Mouse (Mus musculus) kidney, embryonic 15.5 days (tissue): Measurements from ENCODE around the gene Itsn2. TPM values are rescaled to one million over a fixed set of nuclear protein-coding genes. Genes with fewer than 3 reads are reported as not detected.
A peak's percentile ranks its signal among the peaks of the same experiment; 100 is the strongest.
"Not testable (repeated sequence)": the region's sequence is repeated elsewhere in the genome, so short reads cannot be mapped to it uniquely, and the experiment has no call there.

ENCODE experiments used
- ATAC-seq: fragments of 200-750 bp; cut with Nextera tagmentation; replicated peaks from 2 replicates; pipeline ENCODE4 v1.8.0; 2017; ENCODE audit warnings: moderate TSS enrichment; ENCODE audit not compliant: low FRiP score
- H3K27ac ChIP-seq: fragments of 300-500 bp; sonication (generic); 2 replicates; pipeline ENCODE4 v1.5.1; 2015; ENCODE audit warnings: mild to moderate bottlenecking, inconsistent platforms
- H3K27me3 ChIP-seq: fragments of 300-500 bp; sonication (generic); 2 replicates; pipeline ENCODE4 v1.6.1; 2015; ENCODE audit warnings: inconsistent platforms
- H3K36me3 ChIP-seq: fragments of 300-500 bp; sonication (generic); 2 replicates; pipeline ENCODE4 v1.6.1; 2015; ENCODE audit warnings: inconsistent platforms
- H3K4me1 ChIP-seq: fragments of 300-500 bp; sonication (generic); 2 replicates; pipeline ENCODE4 v1.6.1; 2015; ENCODE audit warnings: inconsistent platforms
- H3K4me2 ChIP-seq: fragments of 300-500 bp; sonication (generic); 2 replicates; pipeline ENCODE4 v1.6.1; 2015; ENCODE audit warnings: moderate library complexity, mild to moderate bottlenecking, inconsistent platforms
- H3K4me3 ChIP-seq: fragments of 300-500 bp; sonication (generic); replicated peaks from 2 replicates; pipeline ENCODE4 v1.5.1; 2015; ENCODE audit warnings: mild to moderate bottlenecking, inconsistent platforms
- H3K9ac ChIP-seq: fragments of 300-500 bp; sonication (generic); 2 replicates; pipeline ENCODE4 v1.6.1; 2015; ENCODE audit warnings: mild to moderate bottlenecking, inconsistent platforms
- H3K9me3 ChIP-seq: fragments of 300-500 bp; sonication (generic); replicated peaks from 2 replicates; pipeline ENCODE4 v1.6.1; 2016; ENCODE audit warnings: inconsistent platforms
- WGBS: fragments of 180-500 bp; shearing (Covaris S2); methylation state at CpG from one replicate; pipeline ENCODE4 v1.1.7; 2015; ENCODE audit warnings: mixed read lengths; 5-methylcytosine and 5-hydroxymethylcytosine counted together
- polyA plus RNA-seq: library from polyadenylated mRNA; unstranded; fragments of >200 nt; fragmentation: Nextera tagmentation; extraction: Ambion mirVana; gene quantifications from 2 replicates; pipeline ENCODE4 v1.2.1, GENCODE M21; 2015

The Itsn2 gene
- polyA plus RNA-seq: 36.5 and 40.6 TPM in 2 replicates

DNA sequence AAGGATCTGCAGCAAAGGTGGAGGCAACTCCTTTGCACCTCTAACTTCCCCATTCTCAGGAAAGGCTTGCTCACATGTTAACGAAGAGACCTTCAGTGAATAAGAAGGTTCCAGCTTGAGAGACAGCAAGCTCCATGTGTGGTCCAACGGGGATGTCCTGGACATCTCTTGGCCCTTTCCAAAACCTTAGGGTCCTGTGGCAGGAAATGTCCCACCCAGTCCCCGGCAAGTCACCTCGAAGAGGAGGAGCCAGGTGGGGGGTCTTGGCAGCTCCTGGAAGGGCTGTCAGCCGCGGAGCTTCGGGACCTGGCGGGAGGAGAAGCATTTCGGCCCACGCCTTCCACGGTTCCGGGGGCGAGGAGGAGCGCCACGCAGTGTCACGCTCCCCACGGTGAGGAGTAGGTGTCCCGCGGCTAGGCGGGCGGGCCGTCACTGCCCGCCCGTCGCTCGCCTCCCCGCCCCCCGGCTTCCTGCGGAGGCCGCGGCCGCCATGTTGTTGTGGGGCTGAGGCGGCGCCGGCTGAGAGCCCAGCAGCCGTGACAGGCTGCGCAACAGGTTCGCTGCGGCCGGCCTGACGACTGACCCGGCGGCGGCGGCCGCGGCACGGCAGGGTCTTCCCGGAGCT, at the start of gene Itsn2, which contains the start of gene Gm3625:
Gene Itsn2, plus strand, starts transcription at position 98 of the 625 bp plus-strand sequence.
Gene Gm3625, minus strand, starts transcription at position 387 of the 625 bp plus-strand sequence.
- H3K27me3 ChIP-seq: no peaks in the 10 kb centered on the region

GRCm38 (mm10) chr12:4544400-4544919, 48.0 kb upstream of the Itsn2 start:
- Histone ChIP-seq H3K4me3 (no peak overlapping the region), H3K27ac (no peak overlapping the region), H3K9ac (no peak overlapping the region), H3K36me3 (no peaks in the 10 kb centered on the region), H3K4me2 (no peak overlapping the region), H3K4me1 (0 out of 2 replicates have a peak, but pooled peaks cover 14% of the 10 kb centered on the region), H3K27me3 (no peaks in the 10 kb centered on the region), H3K9me3 (no peaks in the 10 kb centered on the region)
- 91% methylated on average over 5 of the region's 5 CpGs for WGBS
- ATAC-seq: no peak

More for the DNA sequence above, at the start of gene Itsn2, which contains the start of gene Gm3625:
- Histone ChIP-seq H3K9me3 (no peaks in the 10 kb centered on the region), H3K4me2 (peak within 1 kb of the TSS; percentile 63), H3K36me3 (no peaks in the 10 kb centered on the region), H3K4me3 (peak within 1 kb of the TSS; percentile 81), H3K4me1 (peaks cover 12% of the 10 kb centered on the region), H3K9ac (peak within 1 kb of the TSS; percentile 77), H3K27ac (peak within 1 kb of the TSS; percentile 89)
- peak; percentile 93 for ATAC-seq
- 0% methylated on average over 35 of the region's 49 CpGs for WGBS

DNA sequence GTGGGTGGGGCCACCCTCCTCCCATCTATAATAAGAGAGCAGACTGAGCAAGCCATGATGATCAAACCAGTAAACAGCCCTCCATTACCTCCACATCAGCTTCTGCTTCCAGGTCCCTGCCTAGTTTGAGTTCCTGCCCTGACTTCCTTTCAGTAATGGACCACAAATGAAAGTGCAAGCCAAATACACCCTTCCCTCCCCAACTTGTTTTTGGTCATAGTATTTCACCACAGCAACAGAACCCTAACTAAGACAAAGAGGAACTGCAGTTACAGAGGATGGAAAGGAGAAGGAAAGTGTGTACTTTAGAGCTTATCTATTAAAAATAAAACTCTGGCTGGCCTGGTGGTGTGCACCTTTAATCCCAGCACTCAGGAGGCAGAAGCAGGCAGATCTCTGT, 47.0 kb upstream of the Itsn2 start:
- no peaks in the 10 kb centered on the region for H3K27me3 ChIP-seq
- H3K9ac ChIP-seq: no peak overlapping the region
- no peak overlapping the region for H3K27ac ChIP-seq
- H3K4me1 ChIP-seq: 0 out of 2 replicates have a peak, but pooled peaks cover 14% of the 10 kb centered on the region
- H3K9me3 ChIP-seq: no peaks in the 10 kb centered on the region
- ATAC-seq: no peak
- H3K36me3 ChIP-seq: no peaks in the 10 kb centered on the region
- no peak overlapping the region for H3K4me2 ChIP-seq
- no peak overlapping the region for H3K4me3 ChIP-seq

GRCm38 (mm10) chr12:4546491-4546890, 45.9 kb upstream of the Itsn2 start:
- Histone ChIP-seq H3K9ac (no peak overlapping the region), H3K27me3 (no peaks in the 10 kb centered on the region), H3K36me3 (no peaks in the 10 kb centered on the region), H3K4me3 (no peak overlapping the region), H3K4me1 (0 out of 2 replicates have a peak, but pooled peaks cover 14% of the 10 kb centered on the region), H3K9me3 (no peaks in the 10 kb centered on the region), H3K4me2 (no peak overlapping the region), H3K27ac (no peak overlapping the region)
- 50% methylated on average over 5 of the region's 5 CpGs for WGBS
- ATAC-seq: no peak; the same call in 1 of the 2 replicates

DNA sequence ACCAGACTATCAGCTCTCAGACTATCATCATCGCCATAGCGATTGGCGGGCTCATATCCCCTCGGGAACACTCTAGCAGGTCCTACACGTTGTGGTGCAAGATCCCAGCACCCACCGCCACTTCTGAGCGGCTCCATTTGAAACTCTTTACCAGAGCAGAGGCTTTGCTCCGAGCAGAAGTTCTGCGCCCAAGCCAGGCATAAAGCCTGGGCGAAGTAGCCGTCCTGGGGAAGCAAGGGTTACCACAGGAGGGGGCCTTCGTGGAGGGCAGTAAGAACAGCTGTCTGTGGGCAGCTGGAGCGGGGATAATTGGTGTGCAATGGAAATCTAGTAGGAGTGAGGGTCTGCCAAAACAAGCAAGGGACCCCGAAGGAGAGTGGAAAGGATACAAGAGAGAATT, 44.9 kb upstream of the Itsn2 start:
- H3K27ac ChIP-seq: no peak overlapping the region
- H3K9ac ChIP-seq: no peak overlapping the region
- no peaks in the 10 kb centered on the region for H3K27me3 ChIP-seq
- WGBS: 65% methylated on average over 14 of the region's 14 CpGs
- no peak overlapping the region for H3K4me3 ChIP-seq
- 0 out of 2 replicates have a peak, but pooled peaks cover 14% of the 10 kb centered on the region for H3K4me1 ChIP-seq
- H3K36me3 ChIP-seq: no peaks in the 10 kb centered on the region
- ATAC-seq: no peak
- no peak overlapping the region for H3K4me2 ChIP-seq
- H3K9me3 ChIP-seq: no peaks in the 10 kb centered on the region

DNA sequence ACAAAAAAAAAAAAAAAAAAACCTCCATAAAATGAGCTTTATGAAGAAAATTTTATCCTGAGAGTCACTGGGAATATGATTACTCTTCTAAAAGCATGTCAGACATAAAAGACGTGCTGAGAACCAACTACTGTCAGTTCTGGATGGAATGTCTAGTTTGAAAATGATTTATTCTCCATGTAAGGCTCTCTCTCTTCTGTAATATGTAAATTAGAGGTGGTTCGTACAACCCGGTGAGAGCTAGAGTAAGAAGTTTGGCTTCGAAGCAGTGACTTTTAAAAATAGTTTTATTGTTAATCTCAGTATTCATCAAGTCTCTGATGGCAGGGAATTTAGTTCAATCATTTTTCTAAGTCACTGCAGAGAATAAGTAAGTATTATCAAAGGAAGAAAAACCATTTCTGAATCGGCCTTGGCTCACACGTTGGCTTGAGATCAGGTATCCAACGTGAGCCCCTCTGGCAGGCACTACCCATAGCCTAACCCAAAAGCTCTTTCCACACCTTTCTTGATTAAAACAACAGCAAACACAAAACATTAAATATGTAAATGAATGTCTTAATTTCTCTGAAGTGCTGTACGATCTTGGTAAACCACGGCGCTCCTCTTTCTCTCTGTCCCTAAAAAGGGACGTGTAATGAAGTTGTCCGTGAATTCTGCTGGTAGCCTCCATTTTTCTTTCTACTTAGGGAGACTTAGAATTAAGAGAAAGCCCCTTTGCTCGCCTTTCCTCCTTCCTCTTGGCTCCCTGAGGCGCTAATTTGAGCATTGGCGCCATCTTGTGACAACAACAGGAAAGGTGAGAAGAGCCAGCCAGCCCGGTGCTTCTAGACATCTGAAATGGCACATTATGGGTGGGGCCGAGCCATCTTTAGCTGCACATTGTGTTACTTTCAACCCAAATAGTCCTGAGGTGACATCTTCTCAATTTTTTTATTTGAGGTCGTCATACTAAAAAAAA, 44.1 kb upstream of the Itsn2 start:
- H3K4me3 ChIP-seq: peak overlapping the region; percentile 25
- no peaks in the 10 kb centered on the region for H3K27me3 ChIP-seq
- 19% methylated on average over 18 of the region's 18 CpGs for WGBS
- no peaks in the 10 kb centered on the region for H3K36me3 ChIP-seq
- H3K27ac ChIP-seq: no peak overlapping the region
- H3K9me3 ChIP-seq: no peaks in the 10 kb centered on the region
- peak; percentile 76; the same call in 1 of the 2 replicates for ATAC-seq
- peak overlapping the region; percentile 50 for H3K4me2 ChIP-seq
- H3K4me1 ChIP-seq: 0 out of 2 replicates have a peak, but pooled peaks cover 14% of the 10 kb centered on the region
- H3K9ac ChIP-seq: no peak overlapping the region

GRCm38 (mm10) chr12:4553704-4554103, 38.7 kb upstream of the Itsn2 start:
- not testable (repeated sequence) for H3K27me3 ChIP-seq, H3K27ac ChIP-seq, H3K36me3 ChIP-seq, H3K9me3 ChIP-seq, H3K9ac ChIP-seq, H3K4me2 ChIP-seq, H3K4me1 ChIP-seq, ATAC-seq, H3K4me3 ChIP-seq
- WGBS: 75% methylated on average over 3 of the region's 3 CpGs

GRCm38 (mm10) chr12:4555451-4555850, 37.0 kb upstream of the Itsn2 start:
- Histone ChIP-seq H3K9ac (no peak overlapping the region), H3K27ac (no peak overlapping the region), H3K27me3 (no peaks in the 10 kb centered on the region), H3K4me1 (peaks cover 5% of the 10 kb centered on the region; the same call in 1 of the 2 replicates), H3K4me3 (no peak overlapping the region), H3K4me2 (no peak overlapping the region), H3K36me3 (no peaks in the 10 kb centered on the region), H3K9me3 (no peaks in the 10 kb centered on the region)
- ATAC-seq: no peak
- 68% methylated on average over 6 of the region's 6 CpGs for WGBS

DNA sequence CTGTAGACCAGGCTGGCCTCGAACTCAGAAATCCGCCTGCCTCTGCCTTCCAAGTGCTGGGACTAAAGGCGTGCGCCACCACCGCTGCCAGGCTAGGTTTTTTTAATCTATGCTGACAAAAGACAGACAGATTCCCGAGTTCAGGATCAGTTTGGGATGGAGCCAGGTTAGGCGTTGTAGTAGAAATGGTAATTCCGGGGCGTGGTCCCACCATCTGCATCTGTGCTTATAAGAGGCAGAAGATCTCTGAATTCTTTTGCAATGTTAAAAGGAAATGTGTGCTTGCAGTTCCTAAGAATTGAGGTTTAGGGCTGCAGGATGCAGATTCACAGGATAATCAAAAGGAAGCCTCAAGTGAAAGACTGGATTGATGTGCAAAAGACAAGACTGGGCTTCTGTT, 35.5 kb upstream of the Itsn2 start:
- no peaks in the 10 kb centered on the region for H3K9me3 ChIP-seq
- H3K36me3 ChIP-seq: no peaks in the 10 kb centered on the region
- H3K9ac ChIP-seq: no peak overlapping the region
- H3K4me2 ChIP-seq: no peak overlapping the region
- no peak for ATAC-seq
- H3K4me3 ChIP-seq: no peak overlapping the region
- no peak overlapping the region for H3K27ac ChIP-seq
- WGBS: 86% methylated on average over 9 of the region's 9 CpGs
- no peaks in the 10 kb centered on the region for H3K27me3 ChIP-seq
- H3K4me1 ChIP-seq: peaks cover 5% of the 10 kb centered on the region; the same call in 1 of the 2 replicates

GRCm38 (mm10) chr12:4557436-4557835, 35.0 kb upstream of the Itsn2 start:
- Histone ChIP-seq H3K4me1 (peaks cover 5% of the 10 kb centered on the region; the same call in 1 of the 2 replicates), H3K4me3 (no peak overlapping the region), H3K27ac (no peak overlapping the region), H3K36me3 (no peaks in the 10 kb centered on the region), H3K4me2 (no peak overlapping the region), H3K9me3 (no peaks in the 10 kb centered on the region), H3K27me3 (no peaks in the 10 kb centered on the region), H3K9ac (no peak overlapping the region)
- no peak for ATAC-seq
- 56% methylated on average over 3 of the region's 3 CpGs for WGBS

DNA sequence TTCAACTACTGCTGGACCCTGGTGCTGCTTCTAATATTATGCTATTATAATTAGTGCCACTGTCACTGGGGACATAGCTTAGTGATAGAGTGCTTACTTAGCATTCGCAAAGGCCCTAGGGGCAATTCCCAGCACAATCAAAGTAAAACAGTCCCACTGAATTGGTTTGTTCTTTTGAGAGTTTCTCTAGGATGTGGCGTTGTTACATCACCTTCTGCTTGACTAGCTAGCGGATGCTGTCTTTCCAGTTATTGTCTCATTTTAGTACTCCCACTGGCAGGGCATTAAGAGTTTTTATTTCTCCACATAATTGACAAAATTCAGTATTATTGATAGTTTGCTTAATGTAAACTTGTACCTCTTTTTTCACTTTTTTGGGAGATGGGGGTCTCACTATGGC, 34.4 kb upstream of the Itsn2 start:
- WGBS: 89% methylated on average over 3 of the region's 3 CpGs

More for the DNA sequence above, 34.4 kb upstream of the Itsn2 start:
- H3K27me3 ChIP-seq: no peaks in the 10 kb centered on the region
- H3K27ac ChIP-seq: no peak overlapping the region
- no peak overlapping the region for H3K4me3 ChIP-seq
- H3K9ac ChIP-seq: no peak overlapping the region
- H3K9me3 ChIP-seq: no peaks in the 10 kb centered on the region
- no peaks in the 10 kb centered on the region for H3K36me3 ChIP-seq
- no peak overlapping the region for H3K4me2 ChIP-seq
- ATAC-seq: no peak
- peaks cover 5% of the 10 kb centered on the region; the same call in 1 of the 2 replicates for H3K4me1 ChIP-seq
